Mouse (Mus musculus) midbrain, embryonic 14.5 days (tissue): ENCODE results near the gene Smarcd1. TPM values are rescaled to one million over a fixed set of nuclear protein-coding genes. Genes with fewer than 3 reads are reported as not detected.

Experiments
- ATAC-seq: fragments of 200-750 bp; cut with Nextera tagmentation; 2 replicates; pipeline ENCODE4 v1.8.0; 2017; ENCODE audit warnings: moderate number of reproducible peaks, moderate library complexity; ENCODE audit not compliant: low FRiP score, low TSS enrichment
- DNase-seq: peaks from one replicate; pipeline ENCODE4 v3.0.0-alpha.2; 2015
- H3K27ac ChIP-seq: fragments of 300-500 bp; sonication (generic); replicated peaks from 2 replicates; pipeline ENCODE4 v1.5.1; 2014; ENCODE audit warnings: mild to moderate bottlenecking, low read depth, low read length, moderate library complexity
- H3K27me3 ChIP-seq: fragments of 300-500 bp; sonication (generic); 2 replicates; pipeline ENCODE4 v1.6.1; 2014; ENCODE audit warnings: low read length, control low read depth, mixed read lengths; ENCODE audit not compliant: control insufficient read depth, insufficient read depth
- H3K36me3 ChIP-seq: fragments of 300-500 bp; sonication (generic); 2 replicates; pipeline ENCODE4 v1.6.1; 2014; ENCODE audit warnings: low read length, control low read depth; ENCODE audit not compliant: control insufficient read depth, insufficient read depth
- H3K4me1 ChIP-seq: fragments of 300-500 bp; sonication (generic); 2 replicates; pipeline ENCODE4 v1.6.1; 2014; ENCODE audit warnings: mild to moderate bottlenecking, antibody characterized with exemption, low read length, control low read depth; ENCODE audit not compliant: control insufficient read depth, insufficient read depth
- H3K4me2 ChIP-seq: fragments of 300-500 bp; sonication (generic); 2 replicates; pipeline ENCODE4 v1.6.1; 2014; ENCODE audit warnings: mild to moderate bottlenecking, low read length, moderate library complexity
- H3K4me3 ChIP-seq: fragments of 300-500 bp; sonication (generic); replicated peaks from 2 replicates; pipeline ENCODE4 v1.5.1; 2014; ENCODE audit warnings: low read depth, low read length
- H3K9ac ChIP-seq: fragments of 300-500 bp; sonication (generic); replicated peaks from 2 replicates; pipeline ENCODE4 v1.6.1; 2014; ENCODE audit warnings: mild to moderate bottlenecking, low read length, moderate library complexity
- H3K9me3 ChIP-seq: fragments of 300-500 bp; sonication (generic); 2 replicates; pipeline ENCODE4 v1.6.1; 2016; ENCODE audit warnings: low read length, control low read depth, mixed read lengths; ENCODE audit not compliant: control insufficient read depth
- WGBS: fragments of 180-500 bp; shearing (Covaris S2); extraction: QIAGEN DNeasy Blood & Tissue Kit; methylation state at CpG from one replicate; pipeline ENCODE4 v1.1.7; 2014; 5-methylcytosine and 5-hydroxymethylcytosine counted together
- polyA plus RNA-seq: library from polyadenylated mRNA; unstranded; fragments of >200 nt; fragmentation: Nextera tagmentation; extraction: Ambion mirVana; gene quantifications from 2 replicates; pipeline ENCODE4 v1.2.1, GENCODE M21; 2014

Gene Smarcd1
- polyA plus RNA-seq, 1 experiment from 2014 or later, result 136 TPM

GRCm38 (mm10) chr15:99731167-99731566 is 29.2 kb downstream of the Smarcd1 start:
- Histone ChIP-seq H3K27me3 (no peaks in the 10 kb centered on the region), H3K9me3 (no peaks in the 10 kb centered on the region), H3K27ac (no peak overlapping the region), H3K4me2 (no peak overlapping the region), H3K4me3 (no peak overlapping the region), H3K4me1 (peaks cover 6% of the 10 kb centered on the region), H3K36me3 (peaks cover 44% of the 10 kb centered on the region), H3K9ac (no peak overlapping the region)
- DNase-seq (no peak), ATAC-seq (no peak)
- 98% methylated on average over 2 of the region's 2 CpGs for WGBS

- H3K9ac ChIP-seq, result no peak overlapping the region
- no peaks in the 10 kb centered on the region for H3K9me3 ChIP-seq
- H3K27me3 ChIP-seq, result no peaks in the 10 kb centered on the region
- H3K36me3 ChIP-seq, result peaks cover 50% of the 10 kb centered on the region
- WGBS, result 97% methylated on average over 3 of the region's 3 CpGs
- no peak for DNase-seq
- H3K4me2 ChIP-seq, result no peak overlapping the region
- no peak overlapping the region for H3K4me3 ChIP-seq
- no peak overlapping the region for H3K27ac ChIP-seq
- peaks cover under 1% of the 10 kb centered on the region for H3K4me1 ChIP-seq
- ATAC-seq, result no peak
These were observed 29.7 kb downstream of the Smarcd1 start for GRCm38 (mm10) chr15:99731678-99732077.

- peaks cover 55% of the 10 kb centered on the region for H3K36me3 ChIP-seq
- no peaks in the 10 kb centered on the region for H3K27me3 ChIP-seq
- H3K9ac ChIP-seq, result no peak overlapping the region
- DNase-seq (no peak), ATAC-seq (no peak)
- no peaks in the 10 kb centered on the region for H3K4me1 ChIP-seq
- no peak overlapping the region for H3K27ac ChIP-seq
- H3K4me3 ChIP-seq, result no peak overlapping the region
- H3K9me3 ChIP-seq, result no peaks in the 10 kb centered on the region
- no peak overlapping the region for H3K4me2 ChIP-seq
- over 99% methylated on average over 5 of the region's 5 CpGs for WGBS
These were observed 31.3 kb downstream of the Smarcd1 start for GRCm38 (mm10) chr15:99733186-99733585.

GRCm38 (mm10) chr15:99735631-99736030 is 33.7 kb downstream of the Smarcd1 start:
- H3K27ac ChIP-seq, result no peak overlapping the region
- H3K9me3 ChIP-seq, result no peaks in the 10 kb centered on the region
- no peaks in the 10 kb centered on the region for H3K27me3 ChIP-seq
- peaks cover 67% of the 10 kb centered on the region for H3K36me3 ChIP-seq
- H3K9ac ChIP-seq, result no peak overlapping the region
- no peak for DNase-seq
- WGBS, result 95% methylated on average over 2 of the region's 2 CpGs
- no peak for ATAC-seq
- no peak overlapping the region for H3K4me3 ChIP-seq
- no peaks in the 10 kb centered on the region for H3K4me1 ChIP-seq
- H3K4me2 ChIP-seq, result no peak overlapping the region

GRCm38 (mm10) chr15:99736675-99737074 is 34.7 kb downstream of the Smarcd1 start:
- H3K4me3 ChIP-seq, result no peak overlapping the region
- ATAC-seq (no peak), DNase-seq (no peak)
- no peaks in the 10 kb centered on the region for H3K27me3 ChIP-seq
- no peaks in the 10 kb centered on the region for H3K9me3 ChIP-seq
- H3K27ac ChIP-seq, result no peak overlapping the region
- 91% methylated on average over 11 of the region's 11 CpGs for WGBS
- H3K36me3 ChIP-seq, result peaks cover 74% of the 10 kb centered on the region
- no peak overlapping the region for H3K4me2 ChIP-seq
- H3K4me1 ChIP-seq, result no peaks in the 10 kb centered on the region
- no peak overlapping the region for H3K9ac ChIP-seq

- H3K4me3 ChIP-seq, result no peak overlapping the region
- H3K4me2 ChIP-seq, result no peak overlapping the region
- no peaks in the 10 kb centered on the region for H3K9me3 ChIP-seq
- 96% methylated on average over 4 of the region's 4 CpGs for WGBS
- H3K36me3 ChIP-seq, result peaks cover 74% of the 10 kb centered on the region
- H3K27me3 ChIP-seq, result no peaks in the 10 kb centered on the region
- H3K9ac ChIP-seq, result no peak overlapping the region
- DNase-seq (no peak), ATAC-seq (no peak)
- H3K4me1 ChIP-seq, result no peaks in the 10 kb centered on the region
- no peak overlapping the region for H3K27ac ChIP-seq
These were observed 38.3 kb downstream of the Smarcd1 start for GRCm38 (mm10) chr15:99740229-99740628.

GRCm38 (mm10) chr15:99754204-99754603 is 52.3 kb downstream of the Smarcd1 start:
- 83% methylated on average over 3 of the region's 3 CpGs for WGBS
- Histone ChIP-seq H3K27ac (no peak overlapping the region), H3K27me3 (no peaks in the 10 kb centered on the region), H3K9me3 (no peaks in the 10 kb centered on the region), H3K36me3 (peaks cover under 1% of the 10 kb centered on the region; the same call in 1 of the 2 replicates), H3K4me2 (no peak overlapping the region), H3K4me3 (no peak overlapping the region), H3K9ac (no peak overlapping the region), H3K4me1 (0 out of 2 replicates have a peak, but pooled peaks cover 4% of the 10 kb centered on the region)
- DNase-seq, result no peak
- no peak for ATAC-seq

Other genes starting within 250 kb of the Smarcd1 start
- gene Nckap5l, start 244.4 kb upstream of the Smarcd1 start, polyA plus RNA-seq, result 16.8 and 17.6 TPM in 2 replicates
- 23.0 and 24.6 TPM in 2 replicates for gene Bcdin3d, start 227.4 kb upstream of the Smarcd1 start, polyA plus RNA-seq
- gene Faim2, start 174.0 kb upstream of the Smarcd1 start, polyA plus RNA-seq, result 17.9 and 19.0 TPM in 2 replicates
- gene Aqp2, start 123.1 kb upstream of the Smarcd1 start, polyA plus RNA-seq, result not detected in 2 replicates
- gene Aqp5, start 111.3 kb upstream of the Smarcd1 start, polyA plus RNA-seq, result 0.70 and 3.0 TPM in 2 replicates
- 0.93 and 1.1 TPM in 2 replicates for gene Aqp6, start 100.7 kb upstream of the Smarcd1 start, polyA plus RNA-seq
- gene Racgap1, start 50.5 kb upstream of the Smarcd1 start, polyA plus RNA-seq, result 42.2 and 64.0 TPM in 2 replicates
- 51.9 and 53.5 TPM in 2 replicates for gene Asic1, start 31.8 kb upstream of the Smarcd1 start, polyA plus RNA-seq
- gene Gm17349, start 3.4 kb downstream of the Smarcd1 start, polyA plus RNA-seq, result not detected in 2 replicates
- gene Gpd1, start 15.4 kb downstream of the Smarcd1 start, polyA plus RNA-seq, result 0.92 and 1.7 TPM in 2 replicates
- gene Cox14, start 23.5 kb downstream of the Smarcd1 start, polyA plus RNA-seq, result 168 and 206 TPM in 2 replicates
- 70.9 and 74.5 TPM in 2 replicates for gene Cers5, start 70.8 kb downstream of the Smarcd1 start, polyA plus RNA-seq
- 8.5 and 15.3 TPM in 2 replicates for gene Lima1, start 173.3 kb downstream of the Smarcd1 start, polyA plus RNA-seq